Mouse (Mus musculus): ENCODE results near the gene Dao.

Dao gene

GRCm38 (mm10) chr5:113984025-113984740 is 19.3 kb upstream of the Dao start:
- no peak for DNase-seq (ENCODE audit: low spot score)

DNA sequence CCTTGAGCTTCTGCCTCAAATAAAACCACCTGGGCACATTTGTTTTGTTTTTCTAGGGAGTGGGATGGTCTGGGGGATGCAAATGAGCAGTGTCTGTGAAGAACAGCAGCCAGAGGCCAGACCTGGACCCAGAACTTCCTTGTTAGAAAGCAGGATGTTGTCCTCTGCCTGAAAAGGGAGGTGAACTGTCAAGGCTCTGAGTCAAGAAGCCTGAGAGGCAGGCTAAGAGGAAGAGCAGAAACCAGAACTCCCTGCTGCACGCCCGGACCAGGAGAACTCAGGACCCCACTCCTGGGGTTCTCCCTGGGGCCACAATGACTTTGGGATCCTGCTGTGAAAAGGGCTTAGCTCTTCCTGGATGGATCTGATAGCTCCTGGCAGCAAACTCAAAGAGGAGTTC is 17.8 kb upstream of the Dao start:
- DNase-seq (ENCODE audit: low spot score) = no peak

DNA sequence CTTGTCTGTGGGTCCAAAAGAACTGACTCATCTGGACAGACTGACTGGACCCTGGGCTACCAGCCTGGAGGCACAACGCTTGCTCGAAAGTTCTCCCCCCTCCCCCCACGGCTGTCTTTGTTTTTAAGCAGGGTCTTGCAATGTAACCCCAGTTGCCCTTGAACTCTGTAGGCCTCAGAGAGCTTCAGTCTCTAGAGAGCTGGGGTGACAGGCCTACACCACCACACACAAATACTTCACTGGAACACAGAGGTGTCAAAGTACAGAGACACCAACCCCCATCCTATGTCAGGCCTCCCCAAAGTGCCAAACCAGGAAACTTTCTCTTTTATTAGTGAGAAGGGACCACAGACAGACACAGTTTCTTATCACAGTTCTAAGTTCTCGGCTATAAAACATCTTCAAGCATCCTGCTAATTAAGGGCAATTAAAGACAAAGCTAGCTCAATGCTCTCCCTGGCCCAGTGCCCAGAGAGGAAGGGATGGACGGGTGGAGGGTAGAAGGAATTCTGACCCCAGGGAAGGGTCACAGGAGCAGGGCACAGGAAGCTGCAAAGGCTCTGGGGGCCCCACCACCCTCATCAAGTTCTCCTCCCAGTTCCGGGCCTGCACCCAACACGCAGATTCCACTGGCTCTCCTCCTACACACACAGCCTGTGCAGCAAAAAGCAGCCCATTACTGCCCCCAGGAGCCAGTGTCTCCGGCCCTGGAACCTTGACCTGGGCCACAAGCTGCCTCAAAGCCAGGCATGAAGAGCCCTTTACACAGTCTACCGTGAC is 17.1 kb upstream of the Dao start:
- DNase-seq (ENCODE audit: low spot score) = peak; percentile 51

- no peak for DNase-seq (ENCODE audit: low spot score)
Observed at GRCm38 (mm10) chr5:113989437-113990024, 14.0 kb upstream of the Dao start.

DNA sequence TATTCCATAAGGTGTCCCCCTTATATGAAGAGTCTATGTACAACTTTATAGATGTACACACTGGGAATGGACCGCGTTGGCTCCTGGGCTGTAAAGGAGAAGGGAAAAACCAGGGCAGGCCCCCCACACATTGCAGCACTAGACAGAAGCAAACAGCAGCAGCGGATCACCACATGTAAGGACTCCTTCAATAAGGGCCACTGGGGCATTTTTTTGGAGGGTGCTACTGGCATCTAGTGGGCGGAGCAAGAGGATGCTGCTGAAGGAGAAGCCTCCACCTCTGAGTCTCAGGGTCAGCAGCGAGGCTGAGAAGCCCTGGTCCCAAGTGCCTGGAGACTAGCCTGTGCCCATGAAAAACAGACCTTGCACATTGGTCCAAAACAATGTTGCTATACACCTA is 12.9 kb upstream of the Dao start:
- no peak for DNase-seq (ENCODE audit: low spot score)

DNA sequence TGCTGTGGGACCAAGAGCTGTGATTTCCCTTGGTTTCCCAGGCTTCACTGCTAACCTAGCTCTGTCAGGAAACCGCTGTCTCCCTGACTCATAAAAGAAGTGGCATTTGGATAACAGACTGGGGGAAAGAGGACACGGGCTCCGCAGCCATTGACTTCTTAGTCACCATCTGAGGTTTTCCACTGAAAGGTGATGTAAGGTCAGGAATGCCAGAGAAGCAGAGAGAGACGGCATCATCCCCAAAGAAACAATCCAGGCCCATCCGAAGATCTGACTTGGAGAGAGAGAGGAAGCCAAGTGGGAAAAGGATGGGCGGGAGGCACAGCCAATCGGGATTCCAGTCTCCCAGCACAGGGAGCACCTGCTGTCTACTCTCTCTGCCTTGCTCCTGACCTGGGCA is 12.4 kb upstream of the Dao start:
- no peak for DNase-seq (ENCODE audit: low spot score)

GRCm38 (mm10) chr5:113992339-113992831 is 11.1 kb upstream of the Dao start:
- DNase-seq (ENCODE audit: low spot score) = no peak

GRCm38 (mm10) chr5:113993031-113993486 is 10.4 kb upstream of the Dao start:
- peak; percentile 58 for DNase-seq (ENCODE audit: low spot score)

GRCm38 (mm10) chr5:113993487-113994465 is 9.7 kb upstream of the Dao start, which contains the start of gene Ssh1:
Gene Ssh1 (minus strand): TSS chr5:113993894.
- DNase-seq (ENCODE audit: low spot score) = peak; percentile 93

- DNase-seq (ENCODE audit: low spot score) = no peak
Observed at GRCm38 (mm10) chr5:113996458-113996857, 7.0 kb upstream of the Dao start.

DNA sequence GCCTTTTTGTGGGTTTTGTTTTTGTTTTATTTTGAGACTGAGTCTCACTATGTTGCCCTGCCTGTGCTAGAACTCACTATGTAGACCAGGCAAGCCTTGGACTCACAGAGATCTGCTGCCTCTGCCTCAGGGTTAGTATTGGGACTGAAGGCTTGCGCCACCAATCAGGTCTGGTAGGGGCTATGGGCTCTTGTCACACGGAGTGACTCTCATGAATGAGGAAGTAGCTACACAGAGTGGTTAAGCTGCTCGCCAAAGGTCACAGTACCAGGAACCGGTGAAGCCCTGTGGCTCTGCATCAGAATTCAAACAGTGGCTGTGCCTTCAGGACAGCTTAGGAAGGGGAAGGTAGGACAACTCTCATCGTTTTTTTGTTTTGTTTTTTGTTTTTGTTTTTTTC is 4.1 kb upstream of the Dao start:
- no peak for DNase-seq (ENCODE audit: low spot score)

GRCm38 (mm10) chr5:114004573-114004972 is 1.1 kb downstream of the Dao start:
- no peak for DNase-seq (ENCODE audit: low spot score)

GRCm38 (mm10) chr5:114005100-114005499 is 1.6 kb downstream of the Dao start:
- no peak for DNase-seq (ENCODE audit: low spot score)

GRCm38 (mm10) chr5:114006974-114007373 is 3.5 kb downstream of the Dao start:
- DNase-seq (ENCODE audit: low spot score) = no peak

DNA sequence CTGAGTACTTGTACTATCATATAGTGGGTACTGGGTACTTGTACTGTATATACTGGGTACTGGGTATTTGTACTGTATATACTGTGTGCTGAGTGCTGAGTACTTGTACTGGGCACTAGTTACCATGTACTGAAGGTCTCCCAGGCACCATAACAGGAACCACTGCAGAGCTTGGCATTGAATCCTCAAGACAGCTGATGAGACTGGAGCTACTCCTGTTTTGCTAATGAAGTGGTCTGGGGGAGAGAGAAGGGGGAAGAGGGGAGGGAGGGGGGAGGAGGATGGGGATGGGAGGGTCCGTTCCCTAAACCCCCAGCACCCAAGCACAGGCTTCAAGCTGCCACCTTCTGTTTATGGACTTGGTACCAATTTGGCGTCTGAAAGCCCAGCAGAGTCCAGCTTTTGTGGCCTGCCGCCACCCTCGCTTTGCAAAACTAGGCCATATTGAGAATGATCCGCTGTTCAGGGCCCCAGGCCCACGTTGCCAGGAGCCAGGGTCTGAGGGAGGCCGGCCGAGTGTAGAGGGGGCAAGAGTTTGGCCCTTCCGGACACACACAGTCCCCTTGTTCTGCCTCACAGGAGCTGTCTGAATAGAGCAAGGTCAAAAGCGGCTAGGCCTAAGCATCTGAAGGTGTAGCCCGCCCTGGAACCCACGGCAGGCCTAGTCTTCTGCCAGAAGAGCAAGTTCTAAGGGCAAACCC is 4.4 kb downstream of the Dao start:
- DNase-seq (ENCODE audit: low spot score) = no peak

- no peak for DNase-seq (ENCODE audit: low spot score)
Observed at GRCm38 (mm10) chr5:114009049-114009448, 5.5 kb downstream of the Dao start.

GRCm38 (mm10) chr5:114015121-114015520 is 11.6 kb downstream of the Dao start:
- DNase-seq (ENCODE audit: low spot score) = peak; percentile 26

DNA sequence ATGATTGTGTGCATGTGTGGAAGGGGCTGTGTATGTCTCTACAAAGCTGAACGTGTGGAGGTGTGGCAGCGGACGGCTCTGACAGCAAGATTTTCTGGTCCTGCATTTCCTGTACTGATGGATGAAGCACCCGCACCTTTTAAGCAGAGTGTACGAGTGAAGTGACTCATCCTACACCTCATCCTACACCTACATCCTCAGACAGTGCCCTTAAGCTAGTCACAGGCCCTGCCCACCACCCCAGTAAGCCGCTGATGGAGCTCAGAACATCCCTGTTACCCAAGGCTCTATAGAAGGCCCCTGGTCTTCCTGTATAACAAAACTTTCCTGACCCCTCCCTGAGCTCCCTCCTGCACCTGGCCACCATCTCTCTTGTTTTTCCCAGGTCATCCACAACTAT is 20.9 kb downstream of the Dao start:
- no peak for DNase-seq (ENCODE audit: low spot score)

GRCm38 (mm10) chr5:114024885-114025284 is 21.4 kb downstream of the Dao start:
- DNase-seq (ENCODE audit: low spot score) = no peak

GRCm38 (mm10) chr5:114027217-114027944 is 23.9 kb downstream of the Dao start:
- no peak for DNase-seq (ENCODE audit: low spot score)
